Mouse (Mus musculus): ENCODE results near the gene Mpg. TPM values are rescaled to one million over a fixed set of nuclear protein-coding genes. Genes with fewer than 3 reads are reported as not detected.
A peak's percentile ranks its signal among the peaks of the same experiment; 100 is the strongest.

Gene Mpg
- total RNA-seq, 1 experiment from 2014 or later: 15.3 TPM

- DNase-seq: peak; percentile 24
Observed at GRCm38 (mm10) chr11:32262674-32263415, 36.5 kb downstream of the Mpg start.

- DNase-seq: no peak
Observed at GRCm38 (mm10) chr11:32265117-32265738, 38.9 kb downstream of the Mpg start.

GRCm38 (mm10) chr11:32266194-32266593 lies 39.9 kb downstream of the Mpg start:
- DNase-seq: no peak

- DNase-seq: no peak
Observed at GRCm38 (mm10) chr11:32266776-32267175, 40.5 kb downstream of the Mpg start.

GRCm38 (mm10) chr11:32267188-32267884 lies 41.0 kb downstream of the Mpg start, which contains the start of gene Nprl3:
Gene Nprl3 (minus strand): TSS chr11:32267707.
- DNase-seq: peak; percentile 98

GRCm38 (mm10) chr11:32267964-32268363 lies 41.7 kb downstream of the Mpg start:
- DNase-seq: no peak

GRCm38 (mm10) chr11:32268952-32269351 lies 42.6 kb downstream of the Mpg start:
- no peak for DNase-seq

- no peak for DNase-seq
Observed at GRCm38 (mm10) chr11:32271178-32271577, 44.9 kb downstream of the Mpg start.

GRCm38 (mm10) chr11:32276347-32276746 lies 50.0 kb downstream of the Mpg start, which contains the start of gene Hba-x:
Gene Hba-x (plus strand): TSS chr11:32276400.
- no peak for DNase-seq

- no peak for DNase-seq
Observed at GRCm38 (mm10) chr11:32277736-32278457, 51.6 kb downstream of the Mpg start.

GRCm38 (mm10) chr11:32278458-32278957 lies 52.2 kb downstream of the Mpg start:
- no peak for DNase-seq

- no peak for DNase-seq
Observed at GRCm38 (mm10) chr11:32280646-32281045, 54.3 kb downstream of the Mpg start.

GRCm38 (mm10) chr11:32281416-32282144 lies 55.3 kb downstream of the Mpg start:
- DNase-seq: no peak

Other genes starting within 250 kb of the Mpg start
- gene Nsg2, start 226.0 kb upstream of the Mpg start, total RNA-seq (2021): 29.7 and 36.8 TPM in 2 replicates
- 0.41 and 0.53 TPM in 2 replicates for gene Il9r, start 26.2 kb upstream of the Mpg start, total RNA-seq (2021)
- gene Snrnp25, start 21.1 kb upstream of the Mpg start, total RNA-seq (2021): 19.7 and 20.8 TPM in 2 replicates
- gene Rhbdf1, start 4.2 kb upstream of the Mpg start, total RNA-seq (2021): 22.4 and 24.3 TPM in 2 replicates
- gene Nprl3, start 41.2 kb downstream of the Mpg start, total RNA-seq (2021): 45.3 and 54.8 TPM in 2 replicates
- gene Hba-x, start 49.9 kb downstream of the Mpg start, total RNA-seq (2021): not detected in 2 replicates
- 9,215 and 11,792 TPM in 2 replicates for gene Hba-a1, start 57.0 kb downstream of the Mpg start, total RNA-seq (2021)
- gene Hbq1b, start 60.5 kb downstream of the Mpg start, total RNA-seq (2021): 2.8 and 3.2 TPM in 2 replicates
- gene Hba-a2, start 70.0 kb downstream of the Mpg start, total RNA-seq (2021): 8,335 and 10,867 TPM in 2 replicates
- gene Hbq1a, start 73.6 kb downstream of the Mpg start, total RNA-seq (2021): 1.0 TPM in 1 of 2 replicates, not detected in the other
- 8.9 and 11.1 TPM in 2 replicates for gene Sh3pxd2b, start 121.3 kb downstream of the Mpg start, total RNA-seq (2021)
- 17.3 and 17.4 TPM in 2 replicates for gene Ubtd2, start 228.9 kb downstream of the Mpg start, total RNA-seq (2021)

Measured in adrenal gland, postnatal 14 days (tissue).